Mouse (Mus musculus) C2C12 (cell line): ENCODE results near the gene Fv1.

ENCODE experiments used
- CTCF ChIP-seq: IDR thresholded peaks from one replicate; pipeline ENCODE4 v1.5.1; 2011; ENCODE audit not compliant: control insufficient read depth, insufficient read depth, insufficient read length
- FOSL1 ChIP-seq: IDR thresholded peaks from one replicate; pipeline ENCODE4 v1.8.0; 2011; ENCODE audit warnings: mild to moderate bottlenecking, low read length; ENCODE audit not compliant: poor library complexity, insufficient read depth, severe bottlenecking
- MAX ChIP-seq: IDR thresholded peaks from one replicate; pipeline ENCODE4 v1.6.1; 2011; ENCODE audit warnings: mild to moderate bottlenecking, control low read depth
- USF1 ChIP-seq: IDR thresholded peaks from one replicate; pipeline ENCODE4 v1.6.1; 2011; ENCODE audit warnings: low read depth, mild to moderate bottlenecking, control low read depth, moderate library complexity

DNA sequence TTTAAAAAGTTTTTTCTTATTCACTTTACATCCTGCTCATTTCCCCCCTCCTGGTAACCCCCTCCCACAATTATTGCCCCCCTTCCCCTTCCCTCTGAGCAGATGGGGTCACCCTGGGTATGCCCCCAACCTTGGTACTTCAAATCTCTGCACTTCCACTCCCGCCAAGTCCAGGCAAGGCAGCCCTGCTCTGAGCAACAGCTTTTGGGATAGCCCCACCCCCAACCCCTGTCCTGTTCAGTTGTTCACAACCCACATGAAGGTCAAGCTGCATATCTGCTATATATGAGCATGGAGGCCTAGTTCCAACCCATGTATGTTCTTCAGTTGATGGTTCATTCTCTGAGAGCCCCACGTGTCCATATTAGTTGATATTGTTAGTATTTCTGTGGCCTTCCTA lies 18.0 kb upstream of the Fv1 start:
- TF ChIP-seq CTCF (no peak), FOSL1 (no peak), MAX (no peak), USF1 (no peak)
